Mouse (Mus musculus): ENCODE data around the gene Spata9. TPM values are rescaled to one million over a fixed set of nuclear protein-coding genes. Genes with fewer than 3 reads are reported as not detected.
A peak's percentile ranks its signal among the peaks of the same experiment; 100 is the strongest.
"Not testable (repeated sequence)": the region's sequence is repeated elsewhere in the genome, so short reads cannot be mapped to it uniquely, and the experiment has no call there.

The Spata9 gene
- not detected in 2 replicates for polyA plus RNA-seq (2012; ENCODE audit: insufficient read depth, low replicate concordance)

DNA sequence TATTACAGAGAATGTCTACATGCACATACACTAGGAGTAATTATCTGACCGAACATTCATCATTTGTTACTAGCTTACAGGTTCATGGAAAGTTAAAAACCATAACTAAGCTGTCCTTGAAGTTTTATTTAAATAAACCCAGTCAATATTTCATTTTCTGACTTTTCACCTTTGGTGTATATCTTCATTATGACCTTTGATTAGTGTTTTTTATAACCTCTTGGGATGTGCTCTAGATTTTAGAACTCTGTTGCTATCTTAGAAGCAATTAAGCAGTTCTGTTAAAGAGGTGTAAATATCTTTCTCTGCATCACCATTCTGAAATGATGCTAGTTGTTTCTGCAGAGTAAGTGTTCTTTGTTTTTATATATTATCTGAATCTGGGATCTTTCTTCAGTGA is at the start of gene Spata9:
TSS of gene Spata9 (plus strand) at position 301 of the 400 bp plus-strand sequence.
- Histone ChIP-seq H3K36me3 (replicated peaks; ENCODE audit: low read length) (no peaks in the 10 kb centered on the region), H3K27me3 (replicated peaks) (peaks cover 3% of the 10 kb centered on the region)
- no peak for TF ChIP-seq FLI1 (IDR thresholded peaks at IDR 0.05; ENCODE audit: low read length)
- no peak for TF ChIP-seq GATA1 (IDR thresholded peaks at IDR 0.05; ENCODE audit: borderline replicate concordance, low read length)

DNA sequence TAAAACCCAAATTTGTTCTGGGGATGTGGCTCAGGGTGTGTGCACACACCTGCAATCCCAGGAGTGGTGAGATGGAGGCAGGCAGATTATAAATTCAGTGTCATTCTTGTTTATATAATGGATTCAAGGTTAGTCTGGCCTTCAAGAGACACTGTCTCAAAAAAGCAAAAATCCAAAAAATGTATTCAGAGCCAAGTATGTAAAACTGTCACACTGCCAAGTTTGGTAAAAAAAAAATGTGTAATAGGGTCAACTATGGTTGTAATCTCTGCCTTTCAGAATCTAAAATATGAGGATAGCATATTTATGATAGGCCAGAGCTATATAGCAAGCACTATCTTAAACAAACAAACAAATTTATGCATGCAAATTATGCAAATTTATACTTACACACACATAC is 39.0 kb upstream of the Spata9 start:
- no peaks in the 10 kb centered on the region for H3K36me3 ChIP-seq (replicated peaks; ENCODE audit: low read length)
- TF ChIP-seq GATA1 (IDR thresholded peaks at IDR 0.05; ENCODE audit: borderline replicate concordance, low read length) (no peak), FLI1 (IDR thresholded peaks at IDR 0.05; ENCODE audit: low read length) (no peak)
- H3K27me3 ChIP-seq (replicated peaks), result no peaks in the 10 kb centered on the region
- no peaks in the 10 kb centered on the region for H3K9me3 ChIP-seq
- no peak overlapping the region for H3K4me3 ChIP-seq (replicated peaks)
- peaks cover 6% of the 10 kb centered on the region for H3K4me1 ChIP-seq

More for the DNA sequence above, at the start of gene Spata9:
- H3K4me1 ChIP-seq, result no peaks in the 10 kb centered on the region
- peak within 1 kb of the TSS; percentile 28 for H3K4me3 ChIP-seq (replicated peaks)
- H3K9me3 ChIP-seq, result peaks cover 21% of the 10 kb centered on the region

GRCm38 (mm10) chr13:75929071-75929470 is 37.9 kb upstream of the Spata9 start:
- not testable (repeated sequence) for H3K4me1 ChIP-seq; H3K9me3 ChIP-seq; H3K4me3 ChIP-seq (replicated peaks); H3K27me3 ChIP-seq (replicated peaks); H3K36me3 ChIP-seq (replicated peaks; ENCODE audit: low read length)

GRCm38 (mm10) chr13:75930023-75930422 is 36.9 kb upstream of the Spata9 start:
- Histone ChIP-seq H3K4me1 (peaks cover 6% of the 10 kb centered on the region), H3K36me3 (replicated peaks; ENCODE audit: low read length) (no peaks in the 10 kb centered on the region), H3K9me3 (no peaks in the 10 kb centered on the region), H3K4me3 (replicated peaks) (no peak overlapping the region), H3K27me3 (replicated peaks) (no peaks in the 10 kb centered on the region)
- TF ChIP-seq GATA1 (IDR thresholded peaks at IDR 0.05; ENCODE audit: borderline replicate concordance, low read length), result no peak
- TF ChIP-seq FLI1 (IDR thresholded peaks at IDR 0.05; ENCODE audit: low read length), result no peak

DNA sequence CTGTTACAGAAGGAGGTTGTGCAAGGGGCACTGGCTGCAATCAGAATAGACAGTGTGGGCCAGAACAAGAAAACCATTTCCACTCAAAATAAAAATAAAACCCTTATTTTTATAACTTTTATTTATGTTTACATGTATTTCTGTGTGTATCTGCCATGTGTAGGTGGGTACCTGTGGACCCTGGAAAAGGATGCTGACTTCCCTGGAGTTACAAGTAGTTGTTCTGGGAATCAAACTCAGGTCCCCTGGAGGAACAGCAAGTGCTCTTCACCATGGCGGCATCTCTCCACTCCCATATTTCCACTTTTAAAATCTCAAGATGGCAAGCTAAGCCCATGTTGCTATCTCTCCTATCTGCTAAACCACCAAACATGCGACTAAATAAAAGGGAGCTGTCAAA is 36.3 kb upstream of the Spata9 start:
- no peaks in the 10 kb centered on the region for H3K27me3 ChIP-seq (replicated peaks)
- no peaks in the 10 kb centered on the region for H3K36me3 ChIP-seq (replicated peaks; ENCODE audit: low read length)
- peaks cover 6% of the 10 kb centered on the region for H3K4me1 ChIP-seq
- no peaks in the 10 kb centered on the region for H3K9me3 ChIP-seq
- TF ChIP-seq FLI1 (IDR thresholded peaks at IDR 0.05; ENCODE audit: low read length) (no peak), GATA1 (IDR thresholded peaks at IDR 0.05; ENCODE audit: borderline replicate concordance, low read length) (no peak)
- H3K4me3 ChIP-seq (replicated peaks), result no peak overlapping the region

- no peak for TF ChIP-seq GATA1 (IDR thresholded peaks at IDR 0.05; ENCODE audit: borderline replicate concordance, low read length)
- no peak for TF ChIP-seq FLI1 (IDR thresholded peaks at IDR 0.05; ENCODE audit: low read length)
- H3K9me3 ChIP-seq, result no peaks in the 10 kb centered on the region
- peaks cover 6% of the 10 kb centered on the region for H3K4me1 ChIP-seq
- H3K36me3 ChIP-seq (replicated peaks; ENCODE audit: low read length), result no peaks in the 10 kb centered on the region
- H3K4me3 ChIP-seq (replicated peaks), result peak overlapping the region; percentile 40
- no peaks in the 10 kb centered on the region for H3K27me3 ChIP-seq (replicated peaks)
Measured at GRCm38 (mm10) chr13:75931073-75931472, 35.9 kb upstream of the Spata9 start.

- Histone ChIP-seq H3K36me3 (replicated peaks; ENCODE audit: low read length) (peaks cover 9% of the 10 kb centered on the region), H3K9me3 (no peaks in the 10 kb centered on the region), H3K27me3 (replicated peaks) (no peaks in the 10 kb centered on the region), H3K4me3 (replicated peaks) (no peak overlapping the region), H3K4me1 (peaks cover 8% of the 10 kb centered on the region)
- TF ChIP-seq FLI1 (IDR thresholded peaks at IDR 0.05; ENCODE audit: low read length), result no peak
- TF ChIP-seq GATA1 (IDR thresholded peaks at IDR 0.05; ENCODE audit: borderline replicate concordance, low read length), result no peak
Measured at GRCm38 (mm10) chr13:75933287-75933686, 33.7 kb upstream of the Spata9 start.

DNA sequence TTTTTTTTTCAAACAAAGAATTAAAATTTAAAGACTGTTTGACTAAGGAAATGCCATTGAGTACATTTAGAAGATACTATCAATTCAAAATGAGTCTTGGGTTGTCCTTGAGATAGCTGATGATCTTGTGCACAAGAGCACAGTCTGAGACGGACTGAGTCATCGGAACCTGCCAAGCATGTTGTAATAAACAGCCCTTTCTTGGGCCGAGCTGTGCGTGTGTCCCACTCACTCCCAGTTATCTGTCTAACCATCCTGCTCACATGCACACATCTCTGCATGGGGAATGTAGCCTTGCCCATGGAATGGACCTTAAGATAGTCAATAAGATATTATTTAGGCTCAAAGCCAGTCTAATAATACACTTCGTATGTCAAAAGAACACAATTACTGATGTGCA is 28.1 kb upstream of the Spata9 start:
- TF ChIP-seq FLI1 (IDR thresholded peaks at IDR 0.05; ENCODE audit: low read length), result no peak
- no peak for TF ChIP-seq GATA1 (IDR thresholded peaks at IDR 0.05; ENCODE audit: borderline replicate concordance, low read length)
- H3K4me1 ChIP-seq, result peaks cover 19% of the 10 kb centered on the region
- peaks cover 20% of the 10 kb centered on the region for H3K36me3 ChIP-seq (replicated peaks; ENCODE audit: low read length)
- H3K27me3 ChIP-seq (replicated peaks), result peaks cover 4% of the 10 kb centered on the region
- H3K4me3 ChIP-seq (replicated peaks), result no peak overlapping the region
- H3K9me3 ChIP-seq, result no peaks in the 10 kb centered on the region

GRCm38 (mm10) chr13:75940791-75941517 is 26.0 kb upstream of the Spata9 start:
- H3K27me3 ChIP-seq (replicated peaks), result peaks cover 4% of the 10 kb centered on the region
- H3K36me3 ChIP-seq (replicated peaks; ENCODE audit: low read length), result peaks cover 20% of the 10 kb centered on the region
- H3K4me1 ChIP-seq, result peaks cover 28% of the 10 kb centered on the region
- no peak overlapping the region for H3K4me3 ChIP-seq (replicated peaks)
- H3K9me3 ChIP-seq, result no peaks in the 10 kb centered on the region
- no peak for TF ChIP-seq FLI1 (IDR thresholded peaks at IDR 0.05; ENCODE audit: low read length)
- no peak for TF ChIP-seq GATA1 (IDR thresholded peaks at IDR 0.05; ENCODE audit: borderline replicate concordance, low read length)

DNA sequence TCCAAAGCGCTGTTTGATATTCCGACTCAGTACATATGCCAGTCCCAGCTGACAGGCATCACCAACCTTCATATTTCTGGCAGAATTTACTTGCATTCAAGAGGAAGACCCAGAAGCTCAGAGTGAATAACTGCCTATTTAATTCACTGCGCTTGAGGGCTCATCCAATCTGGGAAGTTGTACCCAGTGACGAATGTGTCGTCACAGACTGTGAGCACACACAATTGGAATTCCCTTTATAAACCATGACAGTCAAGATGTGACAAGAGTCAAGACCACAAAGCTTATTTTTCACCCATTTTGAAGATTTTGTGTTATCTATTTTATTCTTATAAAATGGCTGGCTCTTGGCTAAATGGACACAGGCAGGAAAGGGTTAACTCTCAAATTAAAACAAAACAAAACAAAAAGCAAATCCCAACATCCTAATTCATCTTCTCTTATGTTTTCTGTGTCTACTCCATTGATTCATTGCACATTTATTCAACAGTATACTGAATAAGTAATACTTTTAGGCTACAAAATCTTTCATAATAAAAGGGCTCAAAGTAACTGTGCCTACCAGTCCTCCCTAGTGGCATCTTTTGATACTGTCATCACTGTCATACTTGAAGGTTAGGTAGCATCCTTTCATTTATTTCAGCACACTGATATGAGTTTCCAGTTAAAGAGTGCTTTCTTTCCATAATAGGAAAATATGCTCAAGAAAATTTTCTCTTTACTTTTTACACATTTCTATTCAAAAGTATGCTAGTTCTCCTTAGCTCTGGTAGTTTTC is 25.2 kb upstream of the Spata9 start:
- peaks cover 4% of the 10 kb centered on the region for H3K27me3 ChIP-seq (replicated peaks)
- no peak overlapping the region for H3K4me3 ChIP-seq (replicated peaks)
- H3K4me1 ChIP-seq, result peaks cover 33% of the 10 kb centered on the region
- no peak for TF ChIP-seq GATA1 (IDR thresholded peaks at IDR 0.05; ENCODE audit: borderline replicate concordance, low read length)
- no peak for TF ChIP-seq FLI1 (IDR thresholded peaks at IDR 0.05; ENCODE audit: low read length)
- no peaks in the 10 kb centered on the region for H3K9me3 ChIP-seq
- peaks cover 20% of the 10 kb centered on the region for H3K36me3 ChIP-seq (replicated peaks; ENCODE audit: low read length)

Measured in megakaryocyte, embryonic 14.5 days (primary cell).